Mouse (Mus musculus) A20 (cell line): Measurements from ENCODE around the gene Maml2.
"Not testable (repeated sequence)": the region's sequence is repeated elsewhere in the genome, so short reads cannot be mapped to it uniquely, and the experiment has no call there.

Experiments used
- DNase-seq: peaks from one replicate; pipeline ENCODE4 v3.0.0-alpha.2; 2011; ENCODE audit warnings: low read depth, low spot score

The Maml2 gene

GRCm38 (mm10) chr9:13715891-13716290, 418.1 kb downstream of the Maml2 start:
- not testable (repeated sequence) for DNase-seq

- peak; percentile 79 for DNase-seq
Observed at GRCm38 (mm10) chr9:13716316-13717099, 418.8 kb downstream of the Maml2 start.

- no peak for DNase-seq
Observed at GRCm38 (mm10) chr9:13748404-13748797, 450.6 kb downstream of the Maml2 start, which contains the start of gene Mtmr2. Gene Mtmr2, plus strand, starts transcription at chr9:13748410.

- peak; percentile 95 for DNase-seq
Observed at GRCm38 (mm10) chr9:13748798-13749674, 451.3 kb downstream of the Maml2 start.

GRCm38 (mm10) chr9:13749675-13749998, 451.9 kb downstream of the Maml2 start:
- no peak for DNase-seq

DNA sequence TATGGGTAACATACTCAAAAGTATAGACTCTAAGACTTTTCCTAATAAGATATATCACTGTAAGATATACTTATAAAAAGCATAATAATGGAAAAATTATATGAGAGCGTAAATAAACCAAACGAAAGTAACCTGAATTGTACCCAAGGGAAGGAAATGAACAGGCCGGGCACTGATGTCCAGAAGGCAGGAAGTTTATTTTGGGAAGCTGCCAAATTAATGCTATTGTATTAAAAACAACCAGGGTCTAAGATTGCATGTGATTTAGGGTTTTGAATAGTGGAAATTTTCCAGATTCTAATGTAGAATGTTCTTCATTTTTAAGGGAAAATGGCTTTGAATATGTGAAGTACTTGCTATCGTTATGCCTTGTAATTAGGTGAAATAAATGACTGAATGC, 454.8 kb downstream of the Maml2 start:
- DNase-seq = no peak
